Mouse (Mus musculus): Measurements from ENCODE around the gene Mmp14.

DNA sequence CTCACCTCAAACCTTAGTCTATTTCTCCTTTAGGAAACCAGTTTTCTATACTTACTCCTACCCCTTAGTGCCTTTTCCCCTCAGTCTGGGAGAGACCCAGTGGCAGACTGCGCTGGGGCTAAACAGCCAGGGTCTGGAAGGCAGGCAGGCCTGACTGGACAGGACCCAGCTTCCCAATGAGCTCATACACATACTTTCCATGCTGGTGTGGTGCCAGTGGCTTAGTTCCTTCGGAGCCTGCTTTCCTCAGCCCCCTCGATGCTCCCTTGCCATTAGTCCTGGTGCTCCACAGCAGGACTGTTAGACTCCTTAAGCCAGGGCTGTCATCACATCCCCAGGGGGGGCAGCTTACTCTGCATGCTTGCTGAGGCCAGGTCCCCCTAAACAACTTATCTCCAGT lies 14.1 kb downstream of the Mmp14 start:
- TF ChIP-seq CTCF (IDR thresholded peaks at IDR 0.05; ENCODE audit: low read depth) (no peak), EP300 (IDR thresholded peaks at IDR 0.05; ENCODE audit: low read depth) (no peak)
